Mouse (Mus musculus) gastrocnemius, adult 18-20 months (tissue): ENCODE results near the gene Cdk5rap3. TPM values are rescaled to one million over a fixed set of nuclear protein-coding genes. Genes with fewer than 3 reads are reported as not detected.

Source experiments
- DNase-seq: peaks from one replicate; pipeline ENCODE4 v3.0.0; 2021; ENCODE audit warnings: low spot score
- long read RNA-seq, 2 experiments: library from polyadenylated mRNA; stranded (forward); transcript quantifications; one replicate each; pipeline ENCODE4 v2.0.0; 2021
- total RNA-seq, 2 experiments: library from RNA; stranded (reverse); gene quantifications; 2 replicates each; pipeline ENCODE4 v1.2.3; 2021

The Cdk5rap3 gene
- 10 to 100 TPM; 24.9 to 25.7 TPM for total RNA-seq
- long read RNA-seq, experiment 1, transcript Cdk5rap3-201 (14 exons, 2,250 nt) = major isoform, 108 of 121 reads
- long read RNA-seq, experiment 1, partial matches to known transcripts = 4 of 121 reads
- long read RNA-seq, experiment 1, other reads (novel, unspliced or antisense) = 9 of 121 reads
- long read RNA-seq, experiment 2, transcript Cdk5rap3-201 (14 exons, 2,250 nt) = major isoform, 97 of 112 reads
- long read RNA-seq, experiment 2, partial matches to known transcripts = 6 of 112 reads
- long read RNA-seq, experiment 2, other reads (novel, unspliced or antisense) = 9 of 112 reads

- peak; percentile 99 for DNase-seq
Observed at GRCm38 (mm10) chr11:96916044-96916884, at the start of gene Cdk5rap3. Cdk5rap3 (minus strand) TSS chr11:96916496.

GRCm38 (mm10) chr11:96963580-96963979, 47.3 kb upstream of the Cdk5rap3 start:
- DNase-seq = peak; percentile 94

GRCm38 (mm10) chr11:96957061-96957805, 40.9 kb upstream of the Cdk5rap3 start:
- no peak for DNase-seq

GRCm38 (mm10) chr11:96956009-96956724, 39.9 kb upstream of the Cdk5rap3 start:
- DNase-seq = peak; percentile 58

- DNase-seq = no peak
Observed at GRCm38 (mm10) chr11:96955094-96955493, 38.8 kb upstream of the Cdk5rap3 start.

GRCm38 (mm10) chr11:96952896-96953295, 36.6 kb upstream of the Cdk5rap3 start:
- no peak for DNase-seq

- no peak for DNase-seq
Observed at GRCm38 (mm10) chr11:96952426-96952825, 36.1 kb upstream of the Cdk5rap3 start.

GRCm38 (mm10) chr11:96950767-96951166, 34.5 kb upstream of the Cdk5rap3 start:
- DNase-seq = no peak

- DNase-seq = no peak
Observed at GRCm38 (mm10) chr11:96947849-96948248, 31.6 kb upstream of the Cdk5rap3 start.

- no peak for DNase-seq
Observed at GRCm38 (mm10) chr11:96946498-96946897, 30.2 kb upstream of the Cdk5rap3 start.

GRCm38 (mm10) chr11:96944844-96945580, 28.7 kb upstream of the Cdk5rap3 start:
- DNase-seq = no peak

GRCm38 (mm10) chr11:96943746-96944304, 27.5 kb upstream of the Cdk5rap3 start, which contains the start of gene Pnpo:
Pnpo (minus strand) TSS chr11:96943986.
- peak; percentile 95 for DNase-seq

- DNase-seq = no peak
Observed at GRCm38 (mm10) chr11:96941989-96942590, 25.8 kb upstream of the Cdk5rap3 start.

- no peak for DNase-seq
Observed at GRCm38 (mm10) chr11:96940578-96941465, 24.5 kb upstream of the Cdk5rap3 start.

GRCm38 (mm10) chr11:96938426-96938800, 22.1 kb upstream of the Cdk5rap3 start:
- DNase-seq = no peak

- peak; percentile 61 for DNase-seq
Observed at GRCm38 (mm10) chr11:96937549-96938425, 21.5 kb upstream of the Cdk5rap3 start.

- DNase-seq = no peak
Observed at GRCm38 (mm10) chr11:96935872-96936650, 19.8 kb upstream of the Cdk5rap3 start.
